Mouse (Mus musculus): ENCODE results near the gene Scgb1b3. TPM values are rescaled to one million over a fixed set of nuclear protein-coding genes. Genes with fewer than 3 reads are reported as not detected.

Scgb1b3 gene
- not detected for total RNA-seq (2023)

GRCm38 (mm10) chr7:31375292-31375691 lies at the start of gene Scgb1b3:
Gene Scgb1b3 (plus strand): TSS chr7:31375592.

DNA sequence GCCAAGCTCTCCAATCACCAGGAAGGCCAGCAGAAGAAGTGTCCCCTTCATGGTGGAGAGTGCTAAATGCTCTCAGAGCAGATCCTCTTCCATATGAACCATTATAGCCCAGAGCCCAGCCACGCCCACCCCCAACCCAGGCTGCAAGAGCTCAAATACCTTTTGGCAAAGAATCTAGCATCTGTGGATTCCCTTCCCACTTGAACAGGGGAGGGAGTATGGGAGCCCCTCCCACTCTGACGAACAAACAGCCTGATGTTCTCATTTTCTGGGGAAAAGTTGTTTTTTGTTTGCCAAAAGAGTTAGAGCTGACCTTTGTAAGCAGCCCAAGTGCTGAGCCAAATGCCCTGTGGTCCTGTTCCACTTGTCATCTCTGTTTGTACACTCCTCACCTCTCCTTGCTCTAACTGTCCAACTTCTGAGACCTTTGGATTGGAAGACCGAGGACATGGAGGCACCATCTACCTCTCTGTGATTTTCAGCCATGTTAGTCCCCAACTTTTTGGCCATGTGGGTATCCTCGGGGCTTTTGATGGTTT lies 13.3 kb upstream of the Scgb1b3 start, which contains the start of gene Scgb2b3:
Gene Scgb2b3, minus strand, starts transcription at position 51 of the 539 bp plus-strand sequence.

Other genes with a start within 250 kb of the Scgb1b3 start
- under 1 TPM; 0.35 to 0.92 TPM for gene Scn1b, start 248.6 kb upstream of the Scgb1b3 start, total RNA-seq (2023)
- gene Gramd1a, start 219.7 kb upstream of the Scgb1b3 start, total RNA-seq (2023), result 100 to 1,000 TPM; 247 to 277 TPM
- gene Scgb2b2, start 85.1 kb upstream of the Scgb1b3 start, total RNA-seq (2023), result not detected
- not detected for gene Scgb1b2, start 83.8 kb upstream of the Scgb1b3 start, total RNA-seq (2023)
- not detected for gene Scgb2b3, start 13.5 kb upstream of the Scgb1b3 start, total RNA-seq (2023)

Data from B cell, adult 67 days (primary cell).